Mouse (Mus musculus): ENCODE measurements at regions not wholly inside any gene's neighbourhood (a gene's known extent, or its start where the extent isn't known, plus 50 kb on each side); places are given as distances from the start of the nearest gene placed in this dataset.

GRCm38 (mm10) chr10:112788236-112788635 lies 140.6 kb downstream of the Atxn7l3b start:
- H3K4me3 ChIP-seq, result no peak overlapping the region
- H3K27ac ChIP-seq, result no peak overlapping the region
- no peak for DNase-seq
- TF ChIP-seq CTCF (IDR thresholded peaks at IDR 0.05), result no peak
- intact Hi-C loops (cut with DNase I), result no loop called here

- DNase-seq, result no peak
- Histone ChIP-seq H3K27ac (no peak overlapping the region), H3K4me3 (no peak overlapping the region)
- intact Hi-C loops (cut with DNase I), result no loop called here
- no peak for TF ChIP-seq CTCF (IDR thresholded peaks at IDR 0.05)
Observed at GRCm38 (mm10) chr10:112774262-112774661, 154.5 kb downstream of the Atxn7l3b start.

GRCm38 (mm10) chr10:112746683-112747082 lies 182.1 kb downstream of the Atxn7l3b start:
- intact Hi-C loops (cut with DNase I), result no loop called here
- DNase-seq, result no peak

GRCm38 (mm10) chr10:112743527-112743926 lies 185.3 kb downstream of the Atxn7l3b start:
- Histone ChIP-seq H3K4me3 (no peak overlapping the region), H3K27ac (no peak overlapping the region)
- intact Hi-C loops (cut with DNase I), result no loop called here
- no peak for DNase-seq
- TF ChIP-seq CTCF (IDR thresholded peaks at IDR 0.05), result no peak

More at GRCm38 (mm10) chr10:112746683-112747082, 182.1 kb downstream of the Atxn7l3b start:
- no peak overlapping the region for H3K27ac ChIP-seq
- TF ChIP-seq CTCF (IDR thresholded peaks at IDR 0.05), result no peak
- no peak overlapping the region for H3K4me3 ChIP-seq

- DNase-seq, result no peak
- H3K4me3 ChIP-seq, result no peak overlapping the region
- H3K27ac ChIP-seq, result no peak overlapping the region
- TF ChIP-seq CTCF (IDR thresholded peaks at IDR 0.05), result no peak
- intact Hi-C loops (cut with DNase I), result no loop called here
Observed at GRCm38 (mm10) chr10:112742123-112742522, 186.7 kb downstream of the Atxn7l3b start.
